Mouse (Mus musculus): ENCODE results near the gene Slc7a7. TPM values are rescaled to one million over a fixed set of nuclear protein-coding genes. Genes with fewer than 3 reads are reported as not detected.

The Slc7a7 gene
- total RNA-seq, 2 experiments from 2014 or later = 8.8 to 10.6 TPM

DNA sequence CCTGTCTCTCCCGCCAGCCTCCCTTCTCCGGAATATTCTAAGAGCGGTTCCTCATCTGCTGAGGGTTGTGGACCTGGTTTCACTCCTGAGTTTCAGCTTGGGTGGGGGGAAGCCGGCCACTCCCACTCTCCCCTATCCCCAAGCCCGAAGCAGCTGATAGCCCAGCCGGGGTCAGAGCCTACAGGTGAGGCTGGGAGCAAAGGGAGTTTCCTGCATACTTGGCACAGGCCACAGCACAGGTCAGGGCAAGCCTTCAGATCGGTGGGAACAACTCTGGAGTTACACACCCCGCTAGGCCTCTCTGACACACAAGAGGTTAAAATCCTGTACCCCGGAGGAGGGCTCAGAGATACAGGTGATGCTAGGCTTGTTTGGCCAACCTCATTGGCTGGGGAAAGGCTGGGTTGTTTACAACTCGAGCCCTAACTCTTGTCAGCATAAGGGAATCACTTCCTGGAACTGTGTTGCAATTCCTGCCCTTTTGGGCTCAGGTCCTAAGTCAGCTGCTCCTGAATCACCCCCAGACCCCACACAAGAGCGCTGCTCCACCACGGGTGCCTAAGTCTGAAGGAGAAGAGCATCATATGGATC, 16.5 kb upstream of the Slc7a7 start:
- ATAC-seq (replicated peaks; ENCODE audit: low FRiP score, low TSS enrichment, poor library complexity, severe bottlenecking) = no peak

DNA sequence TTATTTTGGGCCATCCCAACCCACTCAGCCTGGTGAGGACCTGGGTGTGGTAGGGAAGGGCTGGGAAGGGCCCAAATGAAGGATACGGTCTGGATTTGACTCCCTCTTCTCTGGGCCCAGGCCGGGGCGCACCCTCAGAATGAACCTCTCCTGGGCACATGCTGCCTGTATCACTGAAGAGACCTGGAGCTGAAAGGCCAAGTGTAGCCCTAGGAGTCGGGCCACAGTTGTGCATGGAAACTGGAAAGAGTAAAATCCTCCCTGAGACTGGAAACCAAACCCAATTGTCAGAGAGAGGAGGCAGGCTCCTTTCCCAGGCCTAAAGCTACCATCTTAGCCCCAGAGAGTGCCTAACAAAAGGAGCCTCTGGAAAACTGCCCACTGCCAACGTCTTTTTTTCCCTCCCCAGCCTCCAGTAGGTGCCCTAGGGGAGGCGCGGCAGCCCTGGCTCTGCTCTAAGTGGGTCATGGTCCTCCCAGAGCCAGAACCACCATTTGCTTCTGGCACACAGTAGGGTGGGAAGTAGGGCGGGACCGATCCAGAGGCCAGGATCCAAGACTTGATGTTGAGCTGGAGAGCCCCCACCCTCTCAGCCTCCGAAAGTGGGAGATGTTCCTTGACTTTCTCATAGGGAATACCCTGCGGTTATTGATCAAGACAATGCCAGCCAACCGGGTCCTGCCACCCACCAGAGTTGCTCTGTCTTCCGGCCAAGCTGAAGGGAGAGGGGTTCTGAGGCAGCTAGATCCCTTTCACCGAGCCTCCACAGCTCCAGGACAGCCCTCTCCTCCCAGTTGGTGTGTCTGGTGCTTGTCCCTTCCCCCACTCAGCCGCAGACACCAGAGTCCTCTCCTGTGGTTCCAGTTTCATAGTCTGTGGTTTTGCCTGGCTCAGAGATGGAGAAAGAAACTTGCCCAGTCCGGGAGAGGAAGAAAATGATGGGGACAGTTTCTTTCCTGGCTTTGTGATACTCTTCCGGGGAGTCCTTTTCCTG, 15.6 kb upstream of the Slc7a7 start:
- no peak for ATAC-seq (replicated peaks; ENCODE audit: low FRiP score, low TSS enrichment, poor library complexity, severe bottlenecking)

DNA sequence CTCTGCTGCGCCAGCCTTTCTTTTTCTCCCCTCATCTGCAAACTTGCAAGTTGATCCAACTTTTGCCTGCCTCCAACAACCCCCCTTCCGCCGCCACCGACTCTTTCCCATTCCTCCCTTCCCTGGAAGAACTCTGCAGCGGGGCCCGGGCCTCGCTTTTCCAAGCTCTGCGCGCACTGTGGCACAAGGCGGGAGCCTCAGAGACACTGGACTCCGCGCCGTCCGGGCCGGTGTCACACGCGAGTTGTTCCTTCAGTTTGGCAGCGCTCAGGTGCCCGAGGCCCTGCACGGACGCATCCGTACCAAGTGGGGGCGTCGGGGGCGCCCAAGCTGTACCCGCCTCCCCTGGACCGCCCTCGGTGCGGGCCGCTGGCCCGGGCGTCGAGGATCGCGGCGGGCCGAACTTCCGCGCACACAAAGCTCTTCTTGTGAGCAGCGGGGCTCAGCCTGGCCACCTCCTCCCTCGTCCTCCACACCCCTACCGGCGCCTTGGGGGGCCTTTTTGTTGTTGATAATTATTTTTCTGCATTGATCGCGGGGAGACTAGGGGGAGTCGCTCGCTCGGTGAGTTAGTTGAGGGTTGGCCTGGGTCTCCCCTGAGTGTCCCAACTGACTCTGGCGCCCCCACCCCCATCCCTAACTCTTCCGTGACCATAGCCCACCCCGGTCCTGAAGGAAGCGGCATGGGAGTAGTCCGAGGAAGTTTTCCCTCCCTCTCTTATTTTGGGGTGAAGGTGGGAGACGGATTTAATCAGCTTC, 14.7 kb upstream of the Slc7a7 start:
- peak; percentile 57 for ATAC-seq (replicated peaks; ENCODE audit: low FRiP score, low TSS enrichment, poor library complexity, severe bottlenecking)

DNA sequence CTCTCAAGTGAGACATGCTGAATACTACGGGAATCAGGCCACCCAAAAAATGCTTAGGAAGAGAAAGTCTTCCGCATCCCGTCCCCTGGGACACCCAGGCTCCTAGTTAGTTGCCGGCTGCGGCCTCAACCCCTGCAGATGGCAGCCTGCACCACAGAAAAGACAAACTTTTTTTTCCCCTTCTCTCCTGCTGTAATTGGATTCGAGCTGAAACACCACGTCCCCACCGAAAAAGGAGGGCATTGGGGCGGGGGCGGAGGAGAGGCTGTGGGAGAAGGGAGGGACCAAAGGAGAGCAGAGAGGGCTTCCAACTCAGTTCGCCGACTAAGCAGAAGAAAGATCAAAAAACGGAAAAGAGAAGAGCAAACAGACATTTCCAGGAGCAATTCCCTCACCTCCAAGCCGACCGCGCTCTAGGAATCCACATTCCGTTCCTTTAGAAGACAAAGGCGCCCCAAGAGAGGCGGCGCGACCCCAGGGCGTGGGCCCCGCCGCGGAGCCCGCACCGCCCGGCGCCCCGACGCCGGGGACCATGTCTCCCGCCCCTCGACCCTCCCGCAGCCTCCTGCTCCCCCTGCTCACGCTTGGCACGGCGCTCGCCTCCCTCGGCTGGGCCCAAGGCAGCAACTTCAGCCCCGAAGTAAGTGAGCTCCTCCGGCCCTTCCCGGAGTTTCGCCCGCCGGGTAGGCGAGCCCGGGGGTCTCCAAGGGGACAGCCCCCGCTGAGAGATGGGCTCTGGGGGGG, 13.9 kb upstream of the Slc7a7 start, which contains the start of gene Mmp14:
Gene Mmp14 (plus strand): TSS at position 279 of the 744 bp plus-strand sequence.
- peak; percentile 19; the same call in 1 of the 2 replicates for ATAC-seq (replicated peaks; ENCODE audit: low FRiP score, low TSS enrichment, poor library complexity, severe bottlenecking)

DNA sequence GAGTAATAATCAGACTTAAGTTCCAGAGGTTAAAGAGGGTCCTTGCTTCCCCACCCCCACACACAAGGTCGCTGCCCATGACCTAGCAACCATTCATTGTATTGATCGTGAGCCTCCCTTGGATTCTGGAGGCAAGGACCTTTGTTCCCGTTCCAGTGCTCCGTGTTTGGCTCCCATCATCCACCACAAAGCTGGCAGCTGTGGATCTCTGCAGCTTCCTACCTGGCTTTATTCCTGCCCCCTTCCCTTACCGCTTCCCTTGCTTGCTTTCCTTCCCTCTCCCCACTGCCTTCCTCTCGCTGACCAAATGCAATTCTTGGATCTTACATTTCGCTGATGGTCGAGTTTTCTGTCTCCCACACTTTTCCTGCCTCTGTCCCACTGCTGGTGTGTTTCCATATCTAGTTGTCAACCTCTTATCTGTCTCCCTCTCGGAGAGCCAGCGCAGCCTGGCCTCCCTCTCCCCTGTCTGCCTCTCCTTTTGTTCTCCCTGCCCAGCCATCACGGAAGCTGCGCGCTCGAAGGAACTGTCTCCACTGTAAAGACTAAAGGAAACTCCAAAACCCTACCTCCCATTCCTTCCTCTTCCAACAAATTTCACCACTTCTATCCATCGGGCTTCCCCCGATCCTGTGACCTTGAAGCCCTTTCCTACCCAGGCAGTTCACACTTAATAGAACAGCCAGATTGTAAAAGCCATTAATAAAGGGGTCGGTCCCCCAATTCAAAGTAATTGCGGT, 13.0 kb upstream of the Slc7a7 start:
- ATAC-seq (replicated peaks; ENCODE audit: low FRiP score, low TSS enrichment, poor library complexity, severe bottlenecking) = no peak

DNA sequence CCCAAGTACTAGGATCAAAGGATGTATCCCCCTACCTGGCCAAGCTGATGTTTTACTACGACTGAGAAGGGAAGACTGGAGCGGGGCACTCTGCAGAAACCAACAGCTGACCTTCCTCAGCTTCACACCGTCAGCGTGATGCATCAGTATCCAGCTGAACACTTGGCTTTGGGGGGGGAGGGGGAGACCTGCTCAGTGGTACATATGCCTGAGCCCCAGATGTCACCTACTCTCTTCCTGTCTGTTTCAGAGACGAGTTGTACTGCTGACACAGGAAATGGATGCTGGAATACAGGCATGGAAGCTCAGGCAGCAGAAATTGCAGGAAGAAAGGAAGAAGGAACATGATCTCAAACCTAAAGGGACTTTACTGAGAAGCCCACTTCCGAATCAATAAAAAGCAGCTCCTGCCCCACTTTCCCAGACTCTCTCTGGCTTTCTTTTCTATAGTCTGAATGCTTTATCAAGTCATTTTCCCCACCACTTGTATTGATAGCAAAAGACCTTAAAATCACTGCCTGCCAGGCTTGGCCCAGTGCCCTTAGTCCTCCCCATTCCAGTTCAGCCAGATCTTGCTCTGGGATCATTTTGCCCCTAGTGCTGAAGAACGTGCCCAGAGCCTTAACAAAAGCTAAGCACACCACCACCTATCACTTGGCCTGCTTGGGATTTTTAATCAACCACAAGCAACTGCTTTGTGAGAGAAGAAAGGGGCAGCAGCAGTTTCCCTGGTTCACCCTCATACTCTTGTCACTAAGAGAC, 11.9 kb upstream of the Slc7a7 start:
- ATAC-seq (replicated peaks; ENCODE audit: low FRiP score, low TSS enrichment, poor library complexity, severe bottlenecking) = no peak

DNA sequence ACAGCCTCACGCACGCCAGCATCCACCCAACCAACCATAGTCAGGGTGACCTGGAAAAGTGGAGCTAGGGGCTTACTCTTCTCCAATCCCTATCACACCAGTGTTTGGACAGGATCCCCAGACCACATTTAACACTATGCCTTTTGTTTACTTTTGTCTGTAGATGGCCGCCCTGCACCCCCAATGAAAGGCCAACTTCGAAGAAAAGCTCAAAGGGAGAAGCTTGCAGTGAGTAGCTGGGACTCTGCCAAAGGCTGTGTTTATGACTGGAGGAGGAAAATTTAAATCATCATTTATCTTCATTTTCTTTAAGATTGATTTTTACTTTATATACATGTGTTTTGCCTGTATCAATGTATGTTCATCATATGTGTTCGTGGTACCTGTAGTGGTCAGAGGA, 10.8 kb upstream of the Slc7a7 start:
- ATAC-seq (replicated peaks; ENCODE audit: low FRiP score, low TSS enrichment, poor library complexity, severe bottlenecking) = no peak

DNA sequence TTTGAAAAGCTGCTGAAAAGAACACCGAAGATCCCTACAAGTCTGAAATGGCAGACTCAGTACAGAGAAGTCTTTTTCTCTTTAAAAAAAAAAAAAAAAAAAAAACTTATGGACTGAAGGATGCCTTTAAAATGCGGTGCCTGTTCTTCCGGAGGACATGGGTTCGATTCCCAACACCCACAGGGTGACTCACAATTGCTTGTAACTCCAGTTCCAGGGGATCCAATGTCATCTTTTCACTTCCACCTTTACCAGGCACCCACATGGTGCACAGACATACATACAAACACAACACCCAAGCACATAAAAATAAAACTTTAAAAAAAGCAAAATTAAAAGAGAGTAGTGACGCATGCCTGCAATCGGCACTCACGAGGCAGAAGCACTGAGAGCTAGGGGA, 10.1 kb upstream of the Slc7a7 start:
- no peak for ATAC-seq (replicated peaks; ENCODE audit: low FRiP score, low TSS enrichment, poor library complexity, severe bottlenecking)

DNA sequence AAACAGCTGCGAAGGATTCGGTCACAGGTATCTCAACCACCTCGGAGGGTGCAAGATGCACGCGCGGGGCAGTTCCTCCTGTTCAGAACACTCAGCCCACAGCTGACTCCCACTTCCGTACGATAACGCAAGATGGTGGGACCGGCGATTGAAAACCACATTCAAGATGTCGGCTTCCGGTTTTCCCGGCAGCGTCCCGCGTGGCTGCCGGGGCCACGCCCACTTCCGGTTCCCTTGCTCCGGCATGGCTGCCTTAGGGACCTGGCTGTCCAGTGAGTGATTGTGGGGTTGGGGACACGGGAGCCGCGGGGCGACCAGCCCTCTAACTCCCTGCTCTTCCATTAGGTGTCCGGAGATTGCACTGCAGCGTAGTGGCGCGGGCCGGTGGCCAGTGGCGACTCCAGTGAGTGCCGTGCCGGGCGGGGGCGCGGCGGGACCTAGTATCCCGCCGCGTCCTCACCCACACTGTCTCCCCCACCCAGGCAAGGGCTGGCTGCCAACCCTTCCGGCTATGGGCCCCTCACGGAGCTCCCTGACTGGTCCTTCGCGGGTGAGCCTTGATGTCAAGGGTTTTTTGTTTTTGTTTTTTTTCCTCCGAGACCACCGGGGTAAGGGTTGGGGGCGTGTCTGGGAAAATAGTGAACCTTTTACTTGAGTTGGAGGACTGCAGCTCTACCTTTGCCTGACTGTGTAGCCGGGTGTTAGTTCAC, 9.3 kb upstream of the Slc7a7 start, which contains the start of gene Mrpl52:
Gene Mrpl52 (plus strand): TSS at position 221 of the 710 bp plus-strand sequence.
- ATAC-seq (replicated peaks; ENCODE audit: low FRiP score, low TSS enrichment, poor library complexity, severe bottlenecking) = peak; percentile 71

DNA sequence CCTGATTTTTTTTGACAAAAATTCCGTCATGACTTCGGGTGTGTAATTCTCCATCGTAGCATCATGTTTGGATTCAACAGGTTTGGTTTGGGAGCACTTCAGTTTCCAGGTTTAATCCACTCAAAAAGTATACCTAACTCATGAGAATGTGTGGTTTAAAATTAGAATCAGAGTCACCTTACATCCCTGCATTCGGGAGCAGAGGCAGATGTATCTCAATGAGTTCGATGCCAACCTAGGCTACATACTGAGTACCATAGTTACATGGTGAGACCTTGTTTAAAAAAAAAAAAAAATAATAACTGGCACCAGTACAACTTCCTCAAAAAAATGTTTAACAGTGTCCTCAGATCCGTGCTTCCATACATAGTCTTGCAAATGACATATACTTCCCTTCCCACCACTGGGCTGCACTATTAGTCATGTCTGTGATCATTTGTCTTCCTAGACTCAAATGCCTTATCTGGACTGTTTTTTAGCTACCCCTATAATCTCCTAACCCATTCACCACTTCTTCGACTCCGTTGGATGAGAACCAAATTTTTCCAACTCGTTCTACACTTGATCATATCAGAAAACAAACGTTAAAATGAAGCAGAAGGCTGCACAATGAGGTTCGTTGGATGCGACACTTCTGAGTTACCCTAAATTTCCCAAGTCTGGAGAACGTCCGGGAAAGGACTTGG, 8.6 kb upstream of the Slc7a7 start:
- ATAC-seq (replicated peaks; ENCODE audit: low FRiP score, low TSS enrichment, poor library complexity, severe bottlenecking) = peak; percentile 37

DNA sequence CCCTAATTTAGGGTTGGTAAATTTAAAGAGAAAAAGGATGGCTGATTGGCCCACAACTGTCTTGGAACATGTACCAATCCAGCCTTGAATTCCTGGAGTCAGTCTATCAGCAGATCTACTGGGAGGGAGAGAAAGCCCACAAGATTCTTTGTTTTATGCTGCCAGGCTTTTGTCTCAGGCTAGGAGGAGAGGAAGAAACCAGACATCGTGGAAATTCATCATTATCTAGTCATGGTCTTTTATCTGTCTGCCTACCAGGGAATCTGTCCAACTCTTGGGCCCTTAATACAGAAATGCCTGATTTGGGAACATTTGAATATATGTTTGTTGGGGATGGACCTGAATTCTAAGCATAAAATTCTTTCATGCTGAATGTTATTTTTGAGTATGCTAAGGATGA, 8.0 kb upstream of the Slc7a7 start:
- no peak for ATAC-seq (replicated peaks; ENCODE audit: low FRiP score, low TSS enrichment, poor library complexity, severe bottlenecking)

DNA sequence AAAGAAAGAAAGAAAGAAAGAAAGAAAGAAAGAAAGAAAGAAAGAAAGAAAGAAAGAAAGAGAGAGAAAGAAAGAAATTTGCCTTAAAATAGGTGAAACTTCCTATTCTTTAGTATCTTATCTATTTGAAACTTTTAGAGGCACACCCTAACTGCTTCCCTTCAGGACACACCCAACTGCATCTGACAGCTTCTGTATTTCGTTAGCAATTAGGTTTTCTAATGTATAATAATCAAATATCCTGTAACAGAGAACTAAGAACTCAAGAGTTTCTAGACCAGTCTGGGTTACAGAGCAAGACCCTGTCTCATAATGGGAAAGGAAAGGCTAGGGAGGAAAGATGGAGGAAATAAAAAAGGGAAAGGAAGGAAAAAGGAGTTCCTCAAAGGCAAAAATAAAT, 7.1 kb upstream of the Slc7a7 start:
- ATAC-seq (replicated peaks; ENCODE audit: low FRiP score, low TSS enrichment, poor library complexity, severe bottlenecking) = no peak

DNA sequence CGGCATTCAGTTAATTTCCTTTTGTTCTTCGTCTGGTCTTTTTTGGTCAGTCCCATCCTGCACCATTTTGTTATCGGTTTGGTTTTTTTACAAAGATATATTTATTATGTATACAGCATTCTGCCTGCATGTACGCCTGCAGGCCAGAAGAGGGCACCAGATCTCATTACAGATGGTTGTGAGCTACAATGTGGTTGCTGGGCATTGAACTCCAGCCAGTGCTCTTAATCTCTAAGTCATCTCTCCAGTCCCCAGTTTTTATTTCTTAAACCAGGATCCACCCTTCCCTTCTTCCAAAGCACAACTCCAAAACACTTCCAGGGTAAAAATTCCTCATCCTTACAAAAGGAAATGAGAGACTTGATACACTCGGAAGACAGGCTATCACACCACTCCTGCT, 5.8 kb upstream of the Slc7a7 start:
- ATAC-seq (replicated peaks; ENCODE audit: low FRiP score, low TSS enrichment, poor library complexity, severe bottlenecking) = no peak

DNA sequence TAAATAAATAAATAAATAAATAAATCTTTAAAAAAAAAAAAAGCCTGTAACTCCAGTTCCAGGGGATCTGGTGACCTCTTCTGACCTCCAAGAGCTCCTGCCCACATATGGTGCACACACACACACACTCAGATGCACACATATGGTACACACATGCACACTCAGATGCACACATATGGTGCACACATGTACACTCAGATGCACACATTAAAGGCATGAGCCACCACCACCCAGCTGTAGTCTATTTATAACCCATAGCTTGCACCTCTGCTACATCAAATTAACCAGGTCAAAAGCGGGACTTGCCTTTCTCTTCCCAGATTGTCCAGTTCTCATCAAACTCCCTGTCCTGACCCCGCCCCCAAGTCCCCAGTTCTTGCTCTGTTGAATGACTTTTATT, 3.4 kb upstream of the Slc7a7 start:
- no peak for ATAC-seq (replicated peaks; ENCODE audit: low FRiP score, low TSS enrichment, poor library complexity, severe bottlenecking)

DNA sequence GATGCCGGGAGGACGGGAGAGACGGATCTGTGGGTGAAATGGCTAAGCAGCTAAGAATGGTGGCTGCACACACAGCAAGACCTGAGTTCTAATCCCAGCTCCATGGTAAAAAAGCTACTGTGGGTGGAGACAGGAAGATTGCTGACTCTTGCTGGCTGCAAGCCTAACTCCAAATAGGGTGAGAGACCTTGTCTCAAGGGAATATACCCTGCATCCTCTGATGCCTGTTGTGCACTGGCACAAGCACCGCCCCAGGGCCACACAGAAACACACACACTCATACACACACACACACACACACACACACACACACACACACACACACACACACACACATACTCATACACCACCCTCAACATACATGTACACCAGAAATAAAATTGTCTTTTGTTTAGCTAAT, 750 bp downstream of the Slc7a7 start:
- no peak for ATAC-seq (replicated peaks; ENCODE audit: low FRiP score, low TSS enrichment, poor library complexity, severe bottlenecking)

DNA sequence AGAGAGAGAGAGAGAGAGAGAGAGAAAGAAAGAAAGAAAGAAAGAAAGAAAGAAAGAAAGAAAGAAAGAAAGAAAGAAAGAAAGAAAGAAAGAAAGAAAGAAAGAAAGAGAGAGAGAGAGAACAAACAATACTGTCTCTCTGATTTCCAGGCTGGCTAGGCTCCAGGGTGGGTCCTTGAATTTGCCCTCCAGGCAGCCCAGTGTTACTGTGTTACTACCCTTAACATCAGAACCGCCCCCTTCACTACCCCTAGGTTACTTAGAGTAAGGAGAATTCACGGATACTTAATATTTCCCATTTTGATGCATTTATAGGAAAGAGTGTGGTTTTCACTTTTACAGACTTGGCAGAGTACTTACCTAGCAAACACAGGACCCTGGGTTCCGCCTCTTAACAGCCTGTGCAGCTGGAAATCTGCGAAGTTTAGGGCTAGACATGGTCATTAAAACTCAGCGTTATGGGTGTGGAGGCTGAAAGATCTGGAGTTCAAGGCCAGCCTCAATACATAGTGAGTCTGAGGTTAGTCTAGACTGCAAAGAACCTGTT, 1.3 kb downstream of the Slc7a7 start:
- no peak for ATAC-seq (replicated peaks; ENCODE audit: low FRiP score, low TSS enrichment, poor library complexity, severe bottlenecking)
